Mouse (Mus musculus) activated CD4-positive, CD25-positive, alpha-beta regulatory T cell, adult 4 months (primary cell): ENCODE results near the gene Shkbp1. TPM values are rescaled to one million over a fixed set of nuclear protein-coding genes. Genes with fewer than 3 reads are reported as not detected.

Source experiments
- ATAC-seq: one replicate; pipeline ENCODE4 v1.8.0; 2017
- polyA plus RNA-seq, 2 experiments: library from polyadenylated mRNA; unstranded; fragments of 100-300 nt; shearing (Covaris generic); gene quantifications; one replicate each; pipeline ENCODE4 v1.2.1; 2017

The Shkbp1 gene
- polyA plus RNA-seq, 2 experiments from 2014 or later = 48.9 to 66.0 TPM

DNA sequence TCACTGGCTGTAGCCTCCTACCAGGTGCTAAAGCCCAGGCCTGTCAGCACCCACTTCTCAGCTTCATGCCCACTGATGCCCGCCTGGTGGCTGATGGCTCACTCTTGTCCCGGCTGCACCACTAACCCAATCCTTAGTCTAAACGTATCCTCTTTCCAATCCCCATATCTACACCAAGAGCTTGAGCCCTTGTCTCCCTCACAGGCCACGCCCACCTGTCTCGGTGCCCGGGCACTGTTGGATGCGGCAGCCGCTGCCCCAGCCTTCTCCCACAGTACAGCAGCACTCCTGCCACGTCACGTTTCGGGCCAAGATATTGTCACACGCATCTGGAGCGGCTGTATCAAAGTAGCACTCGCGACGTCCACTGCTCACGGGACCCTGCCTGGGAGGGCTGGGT, 45.5 kb downstream of the Shkbp1 start:
- no peak for ATAC-seq

DNA sequence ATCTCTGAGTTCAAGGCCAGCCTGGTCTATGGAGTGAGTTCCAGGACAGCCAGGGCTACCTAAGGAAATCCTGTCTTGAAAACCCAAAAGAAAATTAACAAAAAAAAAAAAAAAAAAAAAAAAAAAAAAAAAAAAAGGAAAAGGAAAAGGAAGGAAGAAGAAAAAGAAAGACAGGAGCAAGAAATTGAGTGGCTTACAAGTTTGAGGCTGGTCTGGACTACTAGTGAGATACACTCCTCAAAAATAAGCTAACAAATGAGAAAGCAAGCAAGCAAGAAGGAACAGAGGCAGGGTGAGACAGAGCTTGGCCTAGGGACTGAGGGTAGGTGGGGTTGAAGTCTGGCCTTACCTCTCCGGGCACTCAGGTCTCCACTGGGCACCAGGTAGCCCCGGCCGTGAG, 46.0 kb downstream of the Shkbp1 start:
- ATAC-seq = no peak

DNA sequence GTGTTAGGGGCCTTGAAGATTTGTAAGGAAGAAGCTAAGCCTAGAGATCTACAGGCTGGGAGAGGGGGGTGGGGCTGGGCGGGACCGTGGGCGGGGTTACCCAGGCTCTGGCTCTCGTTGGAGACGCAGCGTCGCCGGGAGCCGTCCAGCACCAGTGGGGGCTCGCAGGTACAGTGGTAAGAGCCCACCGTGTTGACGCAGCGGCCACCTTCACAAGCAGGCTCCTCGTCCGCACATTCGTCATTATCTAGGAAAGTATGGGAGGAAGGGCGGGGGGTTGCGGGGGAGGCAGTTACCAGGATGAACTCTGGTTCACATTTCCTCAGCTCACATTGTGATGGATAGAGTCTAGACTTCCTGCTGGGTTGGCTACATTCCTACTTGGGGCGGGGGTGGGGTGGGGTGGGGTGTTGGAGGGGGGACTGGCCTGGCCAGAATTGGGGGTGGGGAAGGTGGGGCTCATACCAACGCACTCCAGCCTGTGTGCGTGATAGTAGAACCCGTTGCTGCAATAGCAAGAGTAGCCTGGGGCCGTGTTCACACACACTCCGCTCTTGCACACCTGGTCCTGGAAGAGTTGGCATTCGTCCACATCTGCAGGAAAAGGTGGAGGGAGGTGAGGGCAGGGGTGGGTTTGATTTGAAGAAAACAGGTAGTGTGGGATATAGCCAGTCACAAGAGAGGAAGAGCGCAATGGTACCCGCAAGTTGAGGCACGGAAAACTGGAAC, 46.8 kb downstream of the Shkbp1 start:
- no peak for ATAC-seq

DNA sequence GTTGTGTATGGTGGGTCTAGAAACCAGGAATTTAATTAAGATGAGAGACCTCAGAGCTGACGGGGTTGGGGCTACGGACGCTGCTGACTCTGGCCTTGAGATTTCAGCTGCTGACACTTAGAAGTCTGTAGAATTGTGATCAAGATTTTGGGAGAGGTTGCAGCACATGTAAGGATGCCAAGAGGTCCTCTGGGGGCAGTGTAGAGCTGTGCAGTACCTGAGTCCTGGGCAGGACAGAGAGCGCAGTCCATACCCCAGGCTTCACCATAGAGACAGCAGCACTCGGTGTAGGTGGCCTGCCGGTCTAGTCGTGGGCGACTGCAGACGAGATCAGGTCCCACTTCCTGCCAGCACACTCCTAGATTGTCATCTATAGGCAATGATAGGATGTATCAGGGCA, 48.3 kb downstream of the Shkbp1 start:
- no peak for ATAC-seq

DNA sequence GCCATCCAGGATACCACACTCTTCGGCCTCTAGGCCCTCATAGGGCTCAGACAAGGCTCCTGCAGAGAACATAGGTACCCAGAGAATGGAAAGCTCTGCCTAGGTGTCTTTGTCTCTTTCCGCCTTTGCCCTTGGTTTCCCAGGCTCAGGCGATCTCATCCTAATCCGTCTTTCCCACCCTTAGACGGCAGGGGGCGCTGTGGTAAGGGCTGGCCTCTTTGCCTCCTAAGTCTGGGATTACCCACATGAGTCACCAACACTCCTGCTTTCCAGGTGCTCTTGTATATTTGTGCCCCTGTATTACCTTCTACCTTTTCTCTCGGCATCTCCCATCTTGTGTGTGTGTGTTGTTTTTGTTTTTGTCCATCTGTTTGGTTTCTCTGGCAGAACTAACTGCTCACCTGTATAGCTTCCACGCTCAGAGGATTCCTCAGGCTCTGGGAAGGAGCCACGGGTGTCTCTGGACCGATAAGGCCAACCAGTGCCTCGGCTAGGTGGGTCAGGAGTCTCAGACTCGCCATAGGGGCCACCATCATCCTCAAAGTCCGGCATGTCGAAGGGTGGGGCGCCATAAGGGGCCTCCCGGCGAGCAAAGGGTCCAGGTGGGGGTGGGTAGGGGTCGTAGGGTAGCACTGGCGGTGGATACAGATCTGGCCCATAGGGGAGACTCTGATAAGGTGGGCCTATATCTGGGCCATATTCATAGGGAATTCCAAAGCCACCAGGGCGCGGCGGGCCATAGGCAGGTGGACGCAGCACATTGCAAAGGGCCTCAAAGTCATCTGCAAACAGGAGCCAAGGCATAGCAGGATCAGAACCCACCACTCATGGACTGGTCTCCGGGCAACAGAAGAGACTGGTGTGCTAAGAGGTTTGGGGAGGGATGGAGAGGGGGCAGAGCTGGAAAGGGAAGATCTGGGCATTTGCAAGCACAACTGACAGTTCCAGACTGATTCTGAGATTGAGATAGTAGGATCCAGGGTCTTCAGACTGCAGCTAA, 49.4 kb downstream of the Shkbp1 start:
- ATAC-seq = no peak

DNA sequence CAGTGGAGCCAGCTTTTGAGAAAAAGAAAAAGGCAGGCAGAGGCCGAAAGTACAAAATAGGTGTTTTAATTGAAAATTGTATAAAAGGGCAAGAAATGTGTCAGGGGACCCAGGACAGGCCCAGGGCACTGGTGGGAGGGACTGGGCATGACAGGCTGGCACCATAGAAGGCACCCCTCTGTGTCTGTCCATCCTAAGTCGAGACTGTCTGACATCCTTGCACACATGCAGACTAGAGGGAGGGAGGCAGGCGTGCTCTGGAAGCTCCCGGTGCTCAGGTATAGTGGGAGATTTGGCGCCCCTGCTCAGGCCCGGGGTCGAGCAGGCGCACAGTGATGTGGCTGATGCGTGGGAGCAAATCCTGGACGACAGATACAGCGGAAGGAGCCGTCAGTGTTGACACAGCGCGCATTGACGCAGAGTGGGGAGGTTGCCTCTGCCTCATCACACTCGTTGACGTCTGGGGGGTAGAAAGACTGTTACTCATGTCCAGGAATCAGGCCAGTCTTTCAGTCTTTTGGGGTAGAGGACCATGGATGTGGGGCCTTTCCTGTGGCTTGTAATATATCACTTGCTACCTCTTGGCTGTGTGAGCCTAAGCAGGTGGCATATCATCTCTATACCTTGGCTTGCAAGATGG, 50.6 kb downstream of the Shkbp1 start:
- no peak for ATAC-seq

DNA sequence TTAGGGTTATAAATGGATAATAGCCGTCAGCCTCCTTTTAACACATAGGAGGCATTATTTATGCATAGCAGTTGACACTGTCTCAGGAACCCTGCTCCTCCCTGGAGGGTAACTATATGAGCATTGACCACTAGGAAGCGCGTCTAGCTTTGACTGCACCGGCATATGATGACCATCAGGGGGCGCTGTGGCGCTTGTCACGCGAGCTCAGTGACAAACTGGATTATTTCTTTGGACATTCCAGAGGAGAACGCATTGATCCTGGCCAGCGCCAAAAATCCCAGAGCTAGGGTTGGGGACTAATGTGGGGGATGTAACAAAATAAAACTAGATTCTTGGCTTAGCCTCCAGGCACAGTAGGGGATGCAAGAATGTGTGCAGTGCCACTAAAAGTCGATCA, 53.6 kb downstream of the Shkbp1 start:
- ATAC-seq = no peak

DNA sequence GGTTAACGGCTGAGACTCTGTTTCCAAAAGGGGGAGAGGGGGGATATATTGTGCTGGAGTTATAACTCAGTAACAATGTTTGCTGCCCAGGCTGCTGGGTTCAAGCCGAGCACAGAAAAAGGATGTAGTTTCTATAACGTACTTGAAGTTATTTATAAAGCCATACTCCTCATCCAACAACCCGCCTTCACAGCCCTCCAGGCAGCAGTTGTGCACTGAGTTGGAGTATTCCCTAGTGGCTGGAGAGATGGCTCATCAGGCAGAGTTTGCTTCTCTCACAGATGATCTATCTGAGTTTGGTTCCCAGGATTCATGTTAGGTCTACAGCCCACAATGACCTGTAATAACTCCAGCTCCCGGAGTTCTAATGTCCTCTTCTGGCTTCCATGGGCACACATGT, 55.0 kb downstream of the Shkbp1 start:
- no peak for ATAC-seq

DNA sequence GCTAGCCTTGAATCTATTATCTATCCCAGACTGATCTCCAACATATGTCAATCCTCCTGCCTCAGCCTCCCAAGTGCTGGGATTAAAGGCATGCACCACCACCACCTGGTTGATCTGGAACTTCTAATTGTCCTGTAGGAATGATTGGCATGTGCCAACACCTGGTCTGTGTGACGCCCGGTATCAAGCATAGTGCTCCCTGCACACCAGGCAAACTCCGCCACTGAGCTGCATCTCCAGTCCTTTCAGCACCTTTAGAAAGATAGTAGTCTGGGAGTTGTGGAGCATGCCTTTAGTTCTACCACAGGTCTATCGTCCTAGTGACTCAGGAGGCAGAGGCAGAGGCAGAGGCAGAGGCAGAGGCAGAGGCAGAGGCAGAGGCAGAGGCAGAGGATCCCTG, 55.5 kb downstream of the Shkbp1 start:
- ATAC-seq = no peak

DNA sequence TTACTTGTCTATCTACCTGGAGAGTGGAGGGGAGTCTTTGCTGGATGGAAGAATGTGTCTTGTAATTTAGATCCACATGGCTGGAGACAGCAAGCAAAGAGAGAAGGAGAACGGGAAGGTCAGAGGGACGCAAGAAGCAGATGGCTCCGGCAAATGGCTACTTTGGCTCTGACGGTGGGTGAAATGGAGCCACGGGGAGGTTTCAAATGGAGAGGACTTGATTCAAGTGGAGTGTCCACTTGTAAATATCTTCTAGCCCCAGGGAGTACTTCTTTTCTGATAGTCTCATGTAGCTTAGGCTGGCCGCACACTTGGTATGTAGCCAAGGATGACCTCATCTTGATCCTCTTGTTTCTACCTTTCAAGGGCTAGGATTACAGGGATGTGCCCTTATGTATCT, 57.0 kb downstream of the Shkbp1 start:
- ATAC-seq = no peak

DNA sequence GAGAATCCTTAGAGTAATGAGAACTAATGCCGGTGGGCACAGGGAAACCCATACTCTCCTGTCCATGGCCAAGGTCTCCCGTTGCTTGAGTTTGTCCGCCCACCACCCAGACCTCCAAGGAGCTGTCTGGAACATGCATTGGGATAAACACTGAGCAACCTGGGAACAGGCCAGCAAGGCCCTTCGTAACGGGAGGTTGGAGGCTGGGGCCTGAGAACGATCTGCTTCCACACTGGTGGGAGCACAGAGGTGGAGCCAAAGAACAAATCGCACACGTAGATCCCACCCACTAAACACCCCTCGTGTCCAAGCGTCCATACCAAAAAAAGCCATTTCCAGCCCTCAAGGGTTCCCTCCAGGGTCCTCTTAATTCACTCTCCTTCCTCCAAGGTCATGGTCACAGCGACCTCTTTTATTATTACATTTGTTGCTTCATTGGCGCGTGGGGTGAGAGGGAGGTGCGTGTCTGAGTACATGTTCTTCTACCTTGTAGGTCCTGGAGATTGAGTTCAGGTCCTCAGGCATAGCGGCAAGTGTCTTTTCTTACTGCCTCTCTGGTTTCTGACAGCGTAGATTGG, 57.7 kb downstream of the Shkbp1 start:
- no peak for ATAC-seq

DNA sequence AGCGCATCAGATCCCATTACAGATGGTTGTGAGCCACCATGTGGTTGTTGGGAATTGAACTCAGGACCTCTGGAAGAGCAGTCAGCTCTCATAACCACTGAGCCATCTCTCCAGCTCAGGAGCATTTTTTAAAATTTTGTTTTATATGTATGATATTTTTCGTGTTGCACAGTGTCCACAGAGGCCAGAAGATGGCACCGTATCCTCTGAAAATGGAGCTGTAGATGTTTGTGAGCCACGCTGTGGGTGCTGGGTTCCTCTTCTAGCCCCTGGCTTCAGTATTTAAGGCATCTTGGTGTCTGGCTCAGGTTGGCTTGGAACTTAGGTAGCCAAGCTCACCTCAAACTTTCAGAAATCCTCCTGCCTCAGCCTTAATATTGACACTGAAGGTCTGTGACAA, 59.3 kb downstream of the Shkbp1 start:
- no peak for ATAC-seq

DNA sequence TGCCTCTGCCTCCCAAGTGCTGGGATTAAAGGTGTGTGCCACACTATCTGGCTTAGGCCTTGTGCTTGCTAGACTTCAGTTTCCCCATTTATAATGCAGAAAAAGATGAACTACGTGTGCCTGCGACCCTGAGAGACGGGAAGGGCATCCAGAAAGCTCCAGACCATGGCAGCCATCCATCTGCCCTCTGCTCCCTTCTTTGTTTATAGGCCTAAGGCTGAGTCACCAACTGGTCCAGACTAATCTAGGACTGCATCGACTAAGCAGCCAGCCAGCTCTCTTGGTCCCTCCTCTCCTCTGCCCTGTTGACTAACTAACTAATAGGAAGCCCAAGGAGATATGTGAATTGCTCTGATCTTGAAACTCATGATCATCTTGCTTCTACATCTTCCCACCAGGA, 59.9 kb downstream of the Shkbp1 start:
- no peak for ATAC-seq

Other genes starting within 250 kb of the Shkbp1 start
- not detected for gene Cyp2f2, start 236.1 kb downstream of the Shkbp1 start, polyA plus RNA-seq
- under 1 TPM in 1 of 2 experiments, not detected in 1; 0.41 TPM for gene Cyp2t4, start 202.3 kb downstream of the Shkbp1 start, polyA plus RNA-seq
- gene Egln2, start 189.2 kb downstream of the Shkbp1 start, polyA plus RNA-seq = 10 to 100 TPM; 12.4 to 14.3 TPM
- gene Rab4b, start 177.1 kb downstream of the Shkbp1 start, polyA plus RNA-seq = 100 to 1,000 TPM; 126 to 166 TPM
- under 1 TPM in 1 of 2 experiments, not detected in 1; 0.52 TPM for gene Gm21983, start 174.9 kb downstream of the Shkbp1 start, polyA plus RNA-seq
- under 1 TPM in 1 of 2 experiments, not detected in 1; 0.34 TPM for gene Mia, start 174.9 kb downstream of the Shkbp1 start, polyA plus RNA-seq
- gene BC024978, start 160.2 kb downstream of the Shkbp1 start, polyA plus RNA-seq = 1 to 10 TPM; 4.2 to 4.5 TPM
- 100 to 1,000 TPM in 1 of 2 experiments, 10 to 100 TPM in 1; 74.6 to 109 TPM for gene Snrpa, start 159.7 kb downstream of the Shkbp1 start, polyA plus RNA-seq
- 1 to 10 TPM; 1.3 to 1.5 TPM for gene Itpkc, start 127.4 kb downstream of the Shkbp1 start, polyA plus RNA-seq
- 10 to 100 TPM in 1 of 2 experiments, 1 to 10 TPM in 1; 6.3 to 12.5 TPM for gene Coq8b, start 123.0 kb downstream of the Shkbp1 start, polyA plus RNA-seq
- not detected for gene Numbl, start 97.6 kb downstream of the Shkbp1 start, polyA plus RNA-seq
- 1 to 10 TPM in 1 of 2 experiments, under 1 TPM in 1; 0.94 to 1.3 TPM for gene Ltbp4, start 18.3 kb downstream of the Shkbp1 start, polyA plus RNA-seq
- gene Gm20479, start 1.4 kb upstream of the Shkbp1 start, polyA plus RNA-seq = 1 to 10 TPM; 1.4 to 3.3 TPM
- under 1 TPM; 0.16 to 0.37 TPM for gene Sptbn4, start 91.7 kb upstream of the Shkbp1 start, polyA plus RNA-seq
- gene Blvrb, start 92.0 kb upstream of the Shkbp1 start, polyA plus RNA-seq = 10 to 100 TPM; 13.9 to 16.7 TPM
- 10 to 100 TPM; 41.9 to 47.6 TPM for gene Sertad3, start 117.7 kb upstream of the Shkbp1 start, polyA plus RNA-seq
- gene Sertad1, start 130.9 kb upstream of the Shkbp1 start, polyA plus RNA-seq = 10 to 100 TPM; 46.6 to 47.9 TPM
- under 1 TPM; 0.11 to 0.68 TPM for gene Prx, start 143.3 kb upstream of the Shkbp1 start, polyA plus RNA-seq
- not detected for gene Hipk4, start 167.2 kb upstream of the Shkbp1 start, polyA plus RNA-seq
- gene Pld3, start 197.2 kb upstream of the Shkbp1 start, polyA plus RNA-seq = 100 to 1,000 TPM; 149 to 193 TPM
- gene 2310022A10Rik, start 197.2 kb upstream of the Shkbp1 start, polyA plus RNA-seq = 10 to 100 TPM; 14.9 to 18.7 TPM
- gene Akt2, start 235.5 kb upstream of the Shkbp1 start, polyA plus RNA-seq = 10 to 100 TPM; 43.6 to 48.5 TPM